Mouse (Mus musculus) layer of hippocampus, adult 18-20 months (tissue): ENCODE data around the gene Ankdd1a. TPM values are rescaled to one million over a fixed set of nuclear protein-coding genes. Genes with fewer than 3 reads are reported as not detected.

Experiments
- DNase-seq, 2 experiments: peaks; one replicate each; pipeline ENCODE4 v3.0.0; 2022; ENCODE audit warnings: low spot score in 2 of 2
- long read RNA-seq: library from polyadenylated mRNA; stranded (forward); transcript quantifications from one replicate; pipeline ENCODE4 v2.0.0, GENCODE M21; 2021
- total RNA-seq, 2 experiments: library from RNA; stranded (reverse); gene quantifications; 2 replicates each; pipeline ENCODE4 v1.2.3; 2021

Ankdd1a gene
- total RNA-seq: 1 to 10 TPM; 3.6 to 3.7 TPM
- long read RNA-seq: 0 reads

DNA sequence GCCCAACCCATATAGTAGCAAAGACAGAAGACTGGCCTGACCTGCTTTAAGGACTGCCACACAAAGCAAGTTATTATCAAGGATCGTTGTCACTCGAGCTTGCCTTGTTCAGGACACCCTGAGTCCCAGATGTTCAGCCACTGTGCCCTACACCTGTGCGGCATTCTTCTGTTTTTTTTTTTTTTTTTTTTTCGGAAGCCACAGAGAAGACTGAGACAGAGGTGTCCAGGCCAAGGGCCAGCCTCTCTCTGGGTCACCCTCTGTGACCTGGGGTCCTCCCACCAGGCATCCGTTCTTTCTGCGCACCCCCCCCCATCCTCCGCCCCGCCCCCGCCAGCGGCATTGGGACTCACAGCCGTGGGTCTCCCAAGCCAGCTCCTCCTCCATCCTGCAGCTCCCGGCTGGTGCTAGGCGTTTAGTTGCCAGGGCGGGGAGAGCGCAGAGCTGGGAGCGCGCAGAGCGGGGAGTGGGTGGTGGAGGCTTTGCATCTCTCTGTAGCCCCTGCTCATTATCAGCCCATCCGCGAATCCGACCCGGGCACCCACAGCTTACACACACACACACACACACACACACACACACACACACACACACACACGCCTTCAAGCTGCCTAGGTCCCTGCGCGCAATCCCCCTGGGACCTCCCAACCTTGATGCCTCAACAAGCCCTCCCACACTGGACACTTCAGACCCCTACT lies at the start of gene Ankdd1a:
Gene Ankdd1a (minus strand): TSS at position 387 of the 698 bp plus-strand sequence.
- DNase-seq: peak; percentile 68 to 80

DNA sequence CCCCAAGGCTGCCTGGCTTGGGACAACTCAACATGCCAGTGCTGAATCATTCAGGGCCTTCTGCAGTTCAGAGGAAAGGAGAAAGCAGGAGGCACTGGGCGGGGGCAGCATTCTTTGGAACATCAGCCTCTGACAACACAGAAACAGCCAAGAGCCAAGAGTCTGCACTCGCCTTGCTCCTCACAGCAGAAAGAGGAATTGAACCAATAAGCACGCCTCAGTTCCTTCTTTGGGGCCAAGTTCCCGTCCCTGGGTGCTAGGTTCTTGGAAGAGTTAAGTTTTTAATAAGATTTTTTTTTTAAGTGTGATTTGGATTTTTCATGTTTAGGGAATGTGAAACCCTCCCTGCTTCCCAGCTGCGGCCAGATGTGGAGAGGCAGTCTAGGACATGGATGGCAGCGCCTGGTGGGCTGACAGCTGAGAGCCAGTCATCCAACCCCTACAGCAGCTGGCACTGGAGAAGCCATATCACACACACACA lies 49.5 kb upstream of the Ankdd1a start:
- DNase-seq: no peak

DNA sequence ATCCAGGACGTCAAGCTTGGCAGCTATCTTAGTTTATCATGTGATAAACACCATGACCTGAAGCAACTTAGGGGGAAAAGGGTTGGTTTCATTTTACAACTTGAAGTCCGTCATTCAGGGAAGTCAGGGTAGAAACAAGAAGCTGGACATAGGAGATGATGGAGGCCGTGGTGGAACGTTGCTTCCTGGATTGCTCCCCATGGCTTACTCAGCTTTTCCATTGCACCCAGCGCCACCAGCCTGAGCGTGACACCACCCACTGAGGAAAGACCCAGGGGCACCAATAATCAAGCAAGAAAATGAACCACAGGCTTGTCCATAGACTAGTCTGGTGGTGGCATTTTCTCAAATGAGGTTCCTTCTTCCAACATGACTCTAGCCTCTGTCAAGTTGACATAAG lies 48.8 kb upstream of the Ankdd1a start:
- DNase-seq: no peak

DNA sequence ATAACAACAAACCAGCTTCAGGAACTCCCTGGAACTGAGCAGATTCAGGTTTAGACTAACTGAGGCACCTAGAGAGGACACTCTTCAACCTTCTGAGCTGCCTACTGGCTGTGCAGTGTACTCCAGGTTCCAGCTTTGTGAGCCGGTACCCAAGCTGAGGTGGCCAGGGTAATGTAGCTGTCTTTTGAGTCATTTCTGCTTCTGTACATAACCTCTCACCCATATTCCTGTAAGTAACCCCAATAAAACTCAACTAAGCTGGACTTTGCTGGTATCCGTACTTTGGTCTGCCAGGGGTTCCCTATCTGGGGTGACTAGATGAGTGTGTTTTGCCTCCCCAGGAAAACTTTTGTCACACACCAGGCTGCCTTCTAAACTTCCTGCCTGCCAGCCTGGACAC lies 44.7 kb upstream of the Ankdd1a start:
- no peak for DNase-seq

DNA sequence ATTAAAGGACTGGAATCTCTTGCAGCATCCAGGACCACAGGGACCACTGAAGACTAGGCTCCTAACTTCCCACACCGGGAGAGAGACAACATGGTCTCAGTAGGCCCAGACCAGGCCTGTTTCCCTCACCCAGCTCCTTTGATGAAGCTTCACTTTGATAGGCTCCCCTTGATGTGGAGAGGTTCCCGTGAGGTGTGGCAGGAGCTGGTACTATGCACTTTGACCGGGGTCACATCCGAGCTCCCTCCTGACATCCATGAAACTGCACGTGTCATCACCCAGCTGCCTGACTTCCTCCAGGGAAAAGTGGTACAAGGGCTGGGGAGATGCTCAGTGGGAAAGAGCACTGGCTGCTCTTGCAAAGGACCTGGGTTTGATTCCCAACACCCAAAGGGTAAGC lies 43.1 kb upstream of the Ankdd1a start:
- no peak for DNase-seq

DNA sequence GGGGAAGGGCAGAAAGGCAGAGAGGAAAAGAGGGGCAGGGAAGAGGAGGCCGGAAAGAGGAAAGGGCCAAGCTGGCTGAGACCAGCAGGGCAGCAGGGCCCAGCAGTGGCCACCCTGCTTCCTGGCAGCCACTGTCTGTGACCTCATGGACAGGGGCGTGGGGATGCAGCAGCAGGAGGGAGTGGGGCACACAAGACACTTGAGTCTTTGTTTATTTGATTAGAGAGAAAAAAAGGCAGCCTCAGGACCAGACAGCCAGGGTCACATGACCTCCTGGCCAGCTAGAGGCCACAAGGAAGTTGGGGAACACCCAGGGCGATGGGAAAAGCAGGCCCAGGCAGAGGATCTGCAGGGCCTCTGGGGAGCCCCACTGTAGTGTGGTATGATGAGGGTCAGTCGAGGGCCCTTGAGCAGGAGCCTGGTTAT lies 42.1 kb upstream of the Ankdd1a start:
- peak; percentile 55 to 64 for DNase-seq

DNA sequence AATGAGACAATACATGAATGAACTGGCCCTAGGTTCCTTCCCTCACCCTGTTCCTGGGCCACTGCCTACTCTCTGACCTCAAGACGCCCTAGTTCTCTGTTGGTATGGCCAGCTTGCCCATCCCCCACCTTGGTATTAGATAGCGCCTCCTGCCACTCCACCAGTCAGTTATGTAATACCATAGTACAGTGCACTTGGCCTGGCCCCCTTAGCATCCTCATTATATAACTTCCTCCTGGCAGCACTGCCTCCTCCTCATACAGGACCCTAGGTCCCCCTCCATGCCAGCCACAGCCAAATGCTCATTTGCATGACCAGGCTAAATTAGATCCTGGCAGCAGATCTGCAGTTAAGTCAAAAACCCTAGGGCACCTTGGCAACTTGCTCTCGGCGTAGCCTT lies 41.0 kb upstream of the Ankdd1a start:
- peak in 1 of 2 experiments; percentile 37 for DNase-seq

DNA sequence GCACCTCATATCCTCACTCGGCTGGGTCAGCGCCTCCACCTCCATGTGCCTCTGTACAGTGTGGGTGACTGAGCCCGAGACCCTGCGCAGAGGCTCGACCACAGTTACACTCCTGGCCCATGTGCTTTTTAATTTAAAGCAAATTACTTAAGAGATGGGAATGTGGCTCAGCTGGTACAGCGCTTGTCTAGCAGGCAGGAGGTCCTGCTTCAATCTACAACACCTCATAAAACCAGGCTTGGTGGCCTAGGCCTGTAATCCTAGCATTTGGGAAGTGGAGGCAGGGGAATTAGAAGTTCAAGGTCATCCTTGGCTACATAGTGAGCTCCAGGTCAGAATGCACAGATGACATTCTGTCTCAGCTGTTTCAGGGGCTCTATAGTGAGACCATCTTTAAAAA lies 38.8 kb upstream of the Ankdd1a start:
- no peak for DNase-seq

DNA sequence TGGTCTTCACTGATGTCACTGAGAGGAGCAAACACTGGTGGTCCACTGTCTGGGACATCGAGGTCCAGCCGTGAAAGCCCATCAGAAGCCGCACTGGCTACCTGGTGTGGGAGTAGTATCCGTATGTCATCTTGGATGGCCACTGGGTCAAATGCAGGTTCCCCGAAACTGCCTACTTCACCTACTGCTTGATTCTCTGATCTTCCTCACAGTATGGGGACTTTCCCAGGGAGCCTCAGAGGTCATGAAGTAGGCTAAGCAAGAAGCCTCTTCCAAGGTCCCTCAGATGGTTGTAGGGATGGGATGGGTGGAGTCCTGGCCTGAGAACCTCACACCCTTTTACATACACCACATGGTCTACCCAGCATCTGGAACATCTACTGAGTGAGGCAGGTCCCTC lies 37.0 kb upstream of the Ankdd1a start:
- no peak for DNase-seq

DNA sequence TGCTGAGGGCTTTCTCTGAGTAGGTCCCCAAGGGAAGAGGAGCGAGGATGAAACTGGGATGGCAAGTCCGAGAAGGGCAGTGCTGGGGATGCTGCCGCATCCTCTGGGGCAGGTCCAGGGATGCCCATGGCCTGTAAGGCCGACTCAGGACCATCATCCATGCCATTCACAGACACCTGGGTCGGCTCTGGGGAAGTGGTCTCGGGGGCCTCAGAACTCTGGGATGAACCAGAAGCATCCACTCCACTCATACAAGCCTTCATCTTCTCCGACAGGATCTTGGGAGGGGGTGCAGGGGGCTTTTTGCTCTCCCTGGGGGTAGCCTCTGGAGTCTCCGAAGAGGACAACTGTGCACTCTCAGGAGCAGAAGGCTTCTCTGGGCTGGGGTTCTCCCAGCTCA lies 36.4 kb upstream of the Ankdd1a start:
- no peak for DNase-seq

DNA sequence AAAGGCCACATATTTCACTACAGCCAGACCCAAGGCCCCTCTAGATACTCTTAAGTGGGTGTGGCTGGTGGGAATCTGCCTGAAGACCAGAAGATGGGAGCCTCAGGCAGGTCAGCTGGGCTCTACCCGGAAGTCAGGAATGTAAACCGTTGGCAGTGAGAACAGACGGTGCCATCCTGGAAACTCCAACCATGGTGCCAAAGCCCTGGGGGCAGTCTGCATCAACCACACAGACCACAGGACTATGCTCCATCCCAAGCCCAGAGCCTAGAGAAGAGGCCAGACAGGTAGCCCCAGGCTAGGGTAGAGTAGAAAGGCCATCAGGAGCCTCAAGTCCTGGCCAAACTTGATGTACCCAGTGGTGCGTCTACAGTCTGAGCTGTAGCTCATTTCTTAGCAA lies 35.6 kb upstream of the Ankdd1a start:
- no peak for DNase-seq

DNA sequence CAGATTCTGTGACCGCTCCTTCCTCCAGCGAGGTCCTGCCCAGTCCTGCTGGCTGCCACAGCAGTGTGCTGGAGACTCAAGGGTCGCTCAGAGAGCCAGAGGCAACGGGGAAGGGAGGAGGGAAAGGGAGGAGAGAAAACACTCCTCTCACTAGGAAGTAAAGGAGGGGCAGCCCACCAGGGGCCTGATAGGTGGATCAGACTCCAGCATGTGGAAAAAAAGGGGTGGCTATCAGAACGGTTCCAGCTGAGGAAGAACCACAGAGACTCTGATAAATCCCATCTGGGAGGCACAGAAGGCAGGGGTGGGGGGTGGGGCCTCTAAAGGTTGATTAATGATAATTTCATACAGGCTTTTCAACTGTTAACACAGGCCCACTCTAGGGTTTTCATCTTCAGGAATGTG lies 35.0 kb upstream of the Ankdd1a start:
- no peak for DNase-seq

DNA sequence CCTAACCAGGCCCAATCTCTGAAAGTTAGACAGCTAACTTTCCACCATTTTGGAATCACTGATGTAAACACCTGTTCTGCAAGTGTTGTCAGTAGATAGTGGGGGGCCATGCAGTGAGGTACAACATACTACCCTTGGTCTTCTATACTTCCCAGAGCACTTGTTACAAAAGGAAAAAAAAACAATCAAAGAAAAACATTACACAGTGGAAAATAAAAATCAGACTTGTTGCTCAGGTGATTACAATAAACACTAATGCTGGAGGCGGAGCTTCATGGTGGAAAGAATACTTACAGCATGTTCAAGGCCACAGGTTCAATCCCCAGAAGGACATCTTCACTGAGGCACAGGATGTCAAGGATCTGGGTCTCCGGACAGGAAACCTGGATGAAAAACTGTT lies 32.7 kb upstream of the Ankdd1a start:
- no peak for DNase-seq

DNA sequence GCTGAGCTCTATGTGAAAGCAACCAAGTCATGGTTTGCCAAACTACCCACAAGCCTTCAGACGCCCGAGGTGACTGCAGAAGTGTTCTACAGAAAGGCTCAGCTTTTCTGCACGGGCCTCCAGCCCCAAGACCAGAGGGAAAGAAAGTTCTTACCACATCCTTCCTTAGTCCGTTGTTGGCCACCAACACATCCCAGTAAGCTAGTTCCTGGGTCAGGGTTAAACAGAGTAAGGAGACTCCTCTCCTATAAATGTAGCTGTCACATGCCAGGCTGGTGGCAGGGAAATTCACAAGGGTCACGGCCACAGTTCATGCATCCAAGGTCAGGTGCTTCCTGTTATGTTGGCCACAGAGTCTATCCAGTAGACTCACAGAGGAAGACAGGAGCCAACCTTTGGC lies 32.1 kb upstream of the Ankdd1a start:
- DNase-seq: no peak

DNA sequence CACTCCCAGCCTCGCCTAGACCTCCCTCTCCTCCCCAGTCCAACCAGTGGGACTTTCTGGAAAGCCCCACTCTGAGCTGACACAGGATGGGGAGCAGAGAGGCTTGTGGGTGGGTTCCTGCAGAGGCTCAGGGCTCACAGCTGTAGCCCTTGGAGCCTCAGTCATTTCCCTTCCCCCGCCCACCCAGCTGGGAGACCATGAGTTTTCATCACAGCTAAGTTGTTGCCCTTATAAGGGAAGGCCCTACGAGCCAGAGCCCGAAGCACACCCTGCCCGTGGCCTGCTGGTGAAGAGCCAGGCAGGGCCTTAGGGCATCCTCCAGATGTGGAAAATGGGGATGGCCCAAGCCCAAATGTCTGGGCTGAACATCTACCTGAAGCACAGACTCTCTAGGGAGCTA lies 31.0 kb upstream of the Ankdd1a start:
- DNase-seq: no peak

DNA sequence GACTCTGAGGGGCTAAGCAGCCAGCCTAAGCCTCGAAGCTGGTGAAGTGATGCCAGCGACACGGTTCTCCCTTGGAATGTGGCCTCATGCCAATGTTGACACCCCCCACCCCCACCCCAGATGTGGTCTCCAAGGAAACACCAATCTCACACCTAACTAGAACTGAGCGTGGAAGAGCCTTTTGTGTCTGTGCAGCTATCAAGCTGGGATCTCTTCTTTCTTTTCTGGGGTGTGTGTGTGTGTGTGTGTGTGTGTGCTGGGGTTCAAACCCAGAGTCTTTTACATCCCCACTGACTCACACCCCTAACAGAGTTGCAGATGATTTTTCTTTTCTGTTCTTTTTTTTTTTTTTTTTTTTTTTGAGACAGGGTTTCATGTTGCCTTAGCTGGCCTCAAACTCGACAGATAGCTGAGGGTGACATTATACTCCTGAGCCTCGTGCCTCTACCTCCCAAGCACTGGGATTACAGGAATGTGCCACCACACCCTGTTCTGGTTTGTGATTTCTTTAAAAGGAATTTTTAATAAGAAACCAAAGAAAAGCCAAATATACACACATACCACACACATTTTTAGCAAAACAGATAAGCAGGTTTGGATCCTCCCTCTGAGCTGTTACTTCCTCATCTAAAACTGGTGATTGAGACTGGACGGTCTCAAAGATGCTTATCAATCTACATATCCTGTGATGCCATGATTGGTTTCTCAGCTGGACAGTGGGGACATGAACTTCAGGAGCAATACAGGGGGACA lies 30.3 kb upstream of the Ankdd1a start:
- no peak for DNase-seq

DNA sequence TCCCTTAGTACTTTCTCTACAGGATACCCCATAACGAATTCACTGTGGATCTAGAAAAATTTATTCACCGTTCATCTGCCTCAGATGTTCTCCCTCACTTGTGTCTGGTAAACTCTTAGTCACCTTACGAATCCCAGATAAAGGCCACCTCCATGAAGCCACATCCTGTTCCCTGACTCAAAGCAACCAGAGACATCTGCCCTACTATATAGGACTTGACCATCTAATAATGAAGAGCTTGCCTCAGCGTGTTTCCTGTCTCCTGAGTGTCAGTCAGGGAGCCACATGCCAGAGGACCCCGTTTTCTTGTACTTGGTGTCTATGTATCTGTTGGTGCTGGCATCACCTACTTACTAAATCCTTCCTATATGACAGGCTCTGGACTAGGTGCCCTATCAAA lies 29.6 kb upstream of the Ankdd1a start:
- DNase-seq: no peak

DNA sequence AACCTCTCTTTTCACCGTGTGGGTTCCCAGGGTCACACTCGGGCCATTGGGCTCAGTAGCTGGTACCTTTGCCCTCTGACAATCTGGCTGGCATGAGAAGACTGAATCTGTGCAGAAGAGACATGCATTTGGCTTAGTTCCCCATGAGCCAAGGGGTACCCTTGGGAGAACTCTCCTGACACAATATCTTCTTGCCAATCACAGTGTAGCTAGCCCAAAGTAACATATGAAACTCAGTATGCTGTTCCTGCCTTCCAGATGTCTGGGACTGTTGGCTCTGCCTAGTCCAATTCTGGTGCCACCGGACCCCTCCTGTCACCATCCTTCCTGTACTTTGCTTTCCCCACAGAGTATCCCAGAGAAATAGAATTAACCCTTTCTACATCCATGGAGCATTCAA lies 29.1 kb upstream of the Ankdd1a start:
- no peak for DNase-seq

DNA sequence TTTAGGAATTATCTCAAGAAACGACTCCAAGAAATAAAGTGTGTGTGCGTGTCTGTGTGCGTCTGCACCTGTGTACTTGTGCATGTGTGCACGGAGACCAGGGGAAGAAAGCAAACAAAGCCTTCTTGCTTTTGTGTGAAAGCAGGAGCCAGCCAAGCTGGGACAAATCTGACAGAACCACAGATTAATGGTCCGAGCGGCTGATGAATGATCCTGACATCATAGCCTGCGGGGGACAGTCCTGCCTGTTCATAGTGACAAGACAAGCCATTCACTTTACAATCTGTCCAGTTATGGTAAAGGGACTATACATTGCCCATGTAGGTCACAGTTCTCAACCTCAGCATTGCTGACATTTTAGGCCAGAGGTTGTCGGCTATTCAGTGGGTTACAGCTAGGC lies 28.3 kb upstream of the Ankdd1a start:
- DNase-seq: no peak

DNA sequence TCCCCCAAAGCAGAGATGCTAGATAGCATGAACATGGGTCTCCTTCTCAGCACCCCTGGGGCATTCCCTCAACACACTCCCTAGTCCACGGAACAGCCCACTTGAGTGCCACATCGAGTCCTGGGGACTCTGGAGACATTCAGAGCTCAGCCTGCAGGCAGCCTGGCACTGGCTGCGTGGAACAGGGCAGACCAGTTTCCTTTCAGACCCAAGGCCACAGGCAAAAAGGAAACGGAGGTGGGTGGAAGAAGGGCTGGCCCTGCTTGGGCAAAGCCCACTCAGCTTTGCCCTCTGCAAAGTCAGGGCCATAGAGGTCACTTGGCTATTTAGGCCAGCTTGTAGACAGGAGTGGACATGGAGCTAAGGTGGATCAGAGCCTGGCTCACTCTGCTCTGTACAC lies 27.9 kb upstream of the Ankdd1a start:
- DNase-seq: no peak

DNA sequence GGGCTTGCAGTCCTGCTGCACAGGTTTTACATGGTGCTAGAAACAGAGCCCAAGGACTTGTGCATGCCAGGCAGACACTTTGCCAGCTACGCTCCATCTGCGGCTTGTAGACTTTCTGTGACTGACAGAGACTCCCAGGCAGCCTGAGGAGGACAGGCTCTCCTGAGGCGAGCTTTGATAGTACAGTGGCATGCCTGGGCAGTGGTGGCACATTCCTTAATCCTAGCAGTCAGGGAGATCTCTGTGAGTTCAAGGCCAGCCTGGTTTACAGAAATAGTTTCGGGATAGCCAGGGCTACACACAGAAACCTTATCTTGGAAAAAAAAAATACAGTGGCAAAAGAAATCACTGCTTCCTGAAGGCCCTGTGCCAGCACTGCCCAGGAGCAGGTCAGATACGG lies 27.1 kb upstream of the Ankdd1a start:
- DNase-seq: peak in 1 of 2 experiments; percentile 26

DNA sequence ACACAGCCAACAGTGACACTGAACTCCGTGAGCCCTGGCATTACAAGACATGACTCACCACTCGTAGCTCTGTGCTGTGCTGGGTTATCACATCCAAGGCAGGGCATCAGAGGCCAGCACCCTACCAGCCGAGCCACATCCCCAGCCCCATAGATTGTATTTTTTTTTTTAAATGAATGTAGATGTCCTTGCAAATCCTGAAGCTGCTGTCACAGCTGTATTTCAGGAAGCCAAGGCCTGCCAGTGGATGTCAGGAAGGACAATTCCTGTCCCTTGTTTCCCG lies 26.4 kb upstream of the Ankdd1a start:
- no peak for DNase-seq
